Mouse (Mus musculus) adrenal gland, postnatal 0 days (tissue): ENCODE results near the gene Olfr143. TPM values are rescaled to one million over a fixed set of nuclear protein-coding genes. Genes with fewer than 3 reads are reported as not detected.

Experiments used
- polyA plus RNA-seq: library from polyadenylated mRNA; unstranded; fragments of >200 nt; fragmentation: Nextera tagmentation; extraction: Ambion mirVana; gene quantifications from 2 replicates; pipeline ENCODE4 v1.2.1, GENCODE M21; 2015

Olfr143 gene
- polyA plus RNA-seq, result not detected in 2 replicates

GRCm38 (mm10) chr9:38252474-38252873, at the start of gene Olfr143:
Olfr143 (plus strand) TSS chr9:38252774.

DNA sequence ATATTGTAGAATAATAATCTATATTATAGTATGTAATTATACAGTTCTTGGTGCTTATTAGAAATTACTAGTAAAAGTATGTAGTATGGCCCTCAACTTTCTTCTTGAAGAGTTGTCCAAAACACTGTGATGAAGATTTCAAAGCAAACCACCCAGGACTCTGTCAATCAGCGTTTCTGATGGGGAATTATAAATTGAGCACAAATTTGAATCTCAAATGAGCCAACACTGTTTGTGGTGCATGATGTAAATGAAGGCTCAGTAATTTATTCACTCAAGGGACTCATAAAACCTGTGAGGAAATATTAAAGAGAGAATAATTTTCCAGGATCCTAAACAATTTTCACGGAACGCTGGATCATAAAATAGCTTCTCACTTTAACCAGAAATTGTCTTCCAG, 44.5 kb upstream of the Olfr143 start, which contains the start of gene Olfr893:
Olfr893 (plus strand) TSS at position 301 of the 400 bp plus-strand sequence.

DNA sequence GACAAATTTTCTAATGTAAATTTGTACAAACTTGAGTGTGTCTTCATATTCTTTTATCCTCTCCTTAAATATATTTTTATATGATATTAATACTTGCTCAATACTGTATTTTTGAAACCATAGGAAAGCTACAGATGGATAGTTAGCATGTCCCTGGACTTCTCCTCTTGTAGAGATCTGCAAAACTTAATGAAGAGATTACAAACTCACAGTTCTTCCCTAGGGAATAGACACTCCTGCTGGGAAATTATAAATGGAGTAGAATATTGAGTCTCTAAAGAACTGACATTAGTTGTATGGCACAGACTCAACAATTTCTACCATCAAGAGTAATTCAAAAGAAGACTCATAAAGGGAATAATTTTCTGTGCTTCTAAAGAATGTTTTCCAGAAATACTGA, 34.8 kb upstream of the Olfr143 start, which contains the start of gene Olfr894:
Olfr894 (plus strand) TSS at position 301 of the 400 bp plus-strand sequence.

DNA sequence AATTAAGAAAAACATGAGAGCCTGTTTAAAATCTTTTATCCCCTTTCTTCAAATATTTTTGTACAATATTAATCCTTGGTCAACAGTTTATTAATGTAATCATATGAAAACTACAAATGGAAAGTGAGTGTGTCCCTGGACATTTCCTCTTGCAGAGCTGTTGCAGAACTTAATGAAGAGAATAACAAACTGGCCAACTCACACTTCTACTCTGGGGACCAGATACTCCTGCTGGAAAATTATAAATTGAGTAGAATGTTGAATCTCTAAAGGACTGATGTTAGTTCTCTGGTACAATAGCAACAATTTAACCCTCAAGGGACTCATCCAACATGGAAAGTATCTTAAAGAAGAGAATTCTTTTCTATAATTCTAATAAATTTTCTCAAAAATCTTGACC, 15.0 kb downstream of the Olfr143 start, which contains the start of gene Olfr895:
Olfr895 (plus strand) TSS at position 301 of the 400 bp plus-strand sequence.

DNA sequence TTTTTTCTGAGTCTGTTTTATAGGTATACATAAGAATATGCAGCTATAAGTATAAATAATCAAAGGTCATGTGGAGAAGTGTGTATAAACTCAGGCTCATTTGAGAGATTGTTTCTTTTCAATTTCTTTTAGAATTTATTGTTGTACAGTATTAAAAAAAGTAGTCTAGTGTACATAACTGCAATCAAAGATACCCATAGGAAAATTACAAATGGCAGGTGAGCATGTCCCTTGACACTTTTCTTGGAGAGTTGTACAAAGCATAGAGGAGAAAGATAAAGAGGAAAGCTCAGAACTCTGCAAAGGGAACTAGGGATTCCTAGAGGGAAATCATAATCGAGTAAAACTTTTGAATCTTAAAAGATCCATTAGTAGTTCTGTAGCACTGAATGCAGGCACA, 38.2 kb downstream of the Olfr143 start, which contains the start of gene Olfr896-ps1:
Olfr896-ps1 (plus strand) TSS at position 301 of the 400 bp plus-strand sequence.

Other genes with a start within 250 kb of the Olfr143 start
- not detected in 2 replicates for gene Olfr883, start 227.0 kb upstream of the Olfr143 start, polyA plus RNA-seq
- not detected in 2 replicates for gene Olfr884, start 206.2 kb upstream of the Olfr143 start, polyA plus RNA-seq
- not detected in 2 replicates for gene Olfr885, start 191.5 kb upstream of the Olfr143 start, polyA plus RNA-seq
- gene Olfr887, start 168.7 kb upstream of the Olfr143 start, polyA plus RNA-seq, result not detected in 2 replicates
- not detected in 2 replicates for gene Olfr888, start 144.6 kb upstream of the Olfr143 start, polyA plus RNA-seq
- 0.97 and 1.6 TPM in 2 replicates for gene Olfr889, start 137.6 kb upstream of the Olfr143 start, polyA plus RNA-seq
- not detected in 2 replicates for gene Olfr890, start 110.3 kb upstream of the Olfr143 start, polyA plus RNA-seq
- not detected in 2 replicates for gene Olfr891, start 72.0 kb upstream of the Olfr143 start, polyA plus RNA-seq
- gene Olfr893, start 44.4 kb upstream of the Olfr143 start, polyA plus RNA-seq, result not detected in 2 replicates
- gene Olfr894, start 34.7 kb upstream of the Olfr143 start, polyA plus RNA-seq, result not detected in 2 replicates
- gene Olfr895, start 15.1 kb downstream of the Olfr143 start, polyA plus RNA-seq, result not detected in 2 replicates
- not detected in 2 replicates for gene Olfr896-ps1, start 38.3 kb downstream of the Olfr143 start, polyA plus RNA-seq
- gene Olfr25, start 76.3 kb downstream of the Olfr143 start, polyA plus RNA-seq, result not detected in 2 replicates
- not detected in 2 replicates for gene Olfr898, start 95.6 kb downstream of the Olfr143 start, polyA plus RNA-seq
- gene Olfr250, start 114.1 kb downstream of the Olfr143 start, polyA plus RNA-seq, result not detected in 2 replicates
- gene Olfr251, start 124.3 kb downstream of the Olfr143 start, polyA plus RNA-seq, result not detected in 2 replicates
- gene Olfr147, start 148.9 kb downstream of the Olfr143 start, polyA plus RNA-seq, result not detected in 2 replicates
- gene Olfr901, start 176.7 kb downstream of the Olfr143 start, polyA plus RNA-seq, result not detected in 2 replicates
- gene Olfr902, start 194.9 kb downstream of the Olfr143 start, polyA plus RNA-seq, result not detected in 2 replicates
- not detected in 2 replicates for gene Olfr904, start 210.4 kb downstream of the Olfr143 start, polyA plus RNA-seq
- gene Olfr905, start 218.3 kb downstream of the Olfr143 start, polyA plus RNA-seq, result not detected in 2 replicates
- not detected in 2 replicates for gene Olfr906, start 234.3 kb downstream of the Olfr143 start, polyA plus RNA-seq
- not detected in 2 replicates for gene Olfr907, start 243.0 kb downstream of the Olfr143 start, polyA plus RNA-seq